Mouse (Mus musculus): Measurements from ENCODE around the gene Btrc.

- no peak for TF ChIP-seq EP300 (IDR thresholded peaks at IDR 0.05; ENCODE audit: low read depth)
- TF ChIP-seq CTCF (IDR thresholded peaks at IDR 0.05; ENCODE audit: low read depth): no peak
Observed at GRCm38 (mm10) chr19:45527382-45527781, 163.8 kb downstream of the Btrc start.
